Mouse (Mus musculus) thymus, postnatal 25 days (tissue): Measurements from ENCODE around the gene Snw1.

Source experiments
- DNase-seq: peaks from one replicate; pipeline ENCODE4 v3.0.0; 2022

The Snw1 gene

DNA sequence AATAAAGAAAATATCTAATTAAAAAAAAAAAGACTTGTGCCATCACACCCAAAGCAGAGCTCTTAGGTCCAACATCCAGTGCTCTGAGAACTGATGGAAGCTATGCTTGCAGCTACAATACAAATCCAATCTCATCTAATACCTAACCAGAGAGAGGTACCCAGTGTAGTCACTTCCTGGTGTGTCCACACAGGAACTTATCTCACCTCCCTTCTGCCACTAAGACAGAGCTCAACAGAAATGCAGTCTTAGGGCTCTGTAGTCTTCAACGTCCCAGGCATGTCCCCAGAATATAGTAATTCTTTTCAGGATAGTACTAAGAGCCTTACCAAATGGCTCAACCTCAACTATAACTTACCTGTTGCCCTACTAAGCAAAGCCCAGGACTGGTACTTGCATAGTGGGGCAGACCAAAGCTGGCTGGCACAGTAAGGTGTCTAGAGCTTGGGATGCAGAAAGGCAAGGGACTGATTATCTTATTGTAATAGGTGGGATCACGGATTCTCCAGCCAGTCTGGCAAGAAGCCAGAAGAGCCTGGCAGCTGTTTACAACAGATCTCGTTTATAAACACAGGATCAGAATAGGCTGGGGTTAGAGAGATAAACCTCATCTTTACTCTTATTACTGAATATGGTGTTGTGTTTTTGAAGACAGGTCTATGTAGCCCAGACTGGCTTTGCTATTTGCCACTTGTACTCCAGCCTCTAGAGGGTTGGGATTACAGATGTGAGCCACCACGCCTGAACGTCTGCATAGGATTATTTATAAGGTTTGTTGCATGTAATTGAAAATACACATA is 50.2 kb downstream of the Snw1 start:
- DNase-seq, result no peak

DNA sequence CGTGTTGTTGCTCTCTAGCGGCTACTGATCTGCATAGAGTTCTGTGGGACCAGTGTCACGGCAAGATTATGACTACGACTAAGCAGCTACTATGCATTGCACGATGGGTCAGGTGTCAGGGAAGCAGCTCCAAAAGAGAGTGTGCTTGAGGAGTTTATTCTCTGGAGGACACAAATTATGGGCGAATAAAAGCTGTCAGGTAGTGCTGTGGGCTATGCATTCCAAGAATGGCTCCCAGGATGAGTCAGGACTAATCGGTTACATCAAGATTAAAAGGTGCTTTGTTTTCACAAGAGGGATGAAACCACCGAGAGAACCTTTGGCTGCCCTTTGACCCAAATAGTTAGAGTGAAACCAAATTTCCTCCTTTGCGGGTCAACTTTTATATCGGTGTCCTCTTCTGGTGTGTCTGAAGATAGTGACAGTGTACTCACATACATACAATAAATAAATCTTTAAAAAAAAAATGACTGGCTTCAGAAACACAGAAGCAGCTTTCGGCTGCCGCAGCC is 52.0 kb downstream of the Snw1 start:
- no peak for DNase-seq

DNA sequence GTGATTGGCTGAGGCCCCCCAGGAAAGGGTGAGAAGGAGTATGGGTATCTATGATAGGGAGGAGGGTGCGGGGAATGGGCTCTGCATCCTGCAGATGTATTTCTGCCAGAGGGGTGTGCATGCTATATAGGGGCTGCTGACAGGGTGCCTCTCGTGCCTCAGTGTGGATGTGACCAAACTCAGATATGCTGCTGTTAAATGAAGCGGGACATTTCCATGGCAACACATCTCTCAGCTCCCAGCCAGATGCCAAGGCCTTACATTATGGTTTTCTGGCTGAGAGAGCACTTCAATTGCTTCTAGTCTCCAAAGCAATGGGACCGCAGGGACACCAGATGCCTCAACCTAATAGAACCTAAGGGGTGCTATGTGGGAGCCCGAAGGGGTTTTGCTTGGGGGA is 53.2 kb downstream of the Snw1 start:
- no peak for DNase-seq

- peak; percentile 53 for DNase-seq
Measured at GRCm38 (mm10) chr12:87416690-87417089, 55.4 kb downstream of the Snw1 start.

- DNase-seq, result no peak
Measured at GRCm38 (mm10) chr12:87415358-87415757, 56.7 kb downstream of the Snw1 start.

DNA sequence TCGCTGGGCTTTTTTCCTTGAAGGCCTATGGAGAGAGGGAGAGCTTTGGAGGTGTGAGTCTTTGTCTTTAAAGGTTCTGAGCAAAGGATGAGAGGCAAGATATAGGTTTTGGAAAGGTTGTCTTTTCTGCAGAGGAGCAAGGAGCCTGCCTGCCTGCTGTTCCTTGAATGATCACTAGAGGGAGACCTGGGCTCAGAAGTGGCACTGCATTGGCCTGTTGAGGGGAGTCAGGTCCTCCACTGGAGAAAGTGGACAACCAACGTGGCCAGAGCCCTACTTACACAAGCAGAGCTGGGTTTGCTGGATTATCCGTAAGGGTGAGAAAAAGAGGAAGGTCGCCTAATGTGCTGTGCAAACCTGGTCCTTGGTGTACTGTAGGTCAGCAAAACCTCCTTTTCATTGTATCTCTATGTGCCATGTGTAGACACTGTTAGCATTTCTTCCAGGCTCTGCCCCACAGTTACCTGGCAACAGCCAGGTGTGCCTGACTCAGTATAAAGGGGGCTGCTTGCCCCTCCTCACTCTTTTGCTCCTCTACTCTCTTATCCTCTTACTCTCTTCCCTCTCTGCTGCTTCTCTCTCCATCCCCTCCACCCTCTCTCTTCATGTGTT is 58.8 kb downstream of the Snw1 start:
- DNase-seq, result peak; percentile 68

GRCm38 (mm10) chr12:87410999-87411398 is 61.1 kb downstream of the Snw1 start:
- no peak for DNase-seq

DNA sequence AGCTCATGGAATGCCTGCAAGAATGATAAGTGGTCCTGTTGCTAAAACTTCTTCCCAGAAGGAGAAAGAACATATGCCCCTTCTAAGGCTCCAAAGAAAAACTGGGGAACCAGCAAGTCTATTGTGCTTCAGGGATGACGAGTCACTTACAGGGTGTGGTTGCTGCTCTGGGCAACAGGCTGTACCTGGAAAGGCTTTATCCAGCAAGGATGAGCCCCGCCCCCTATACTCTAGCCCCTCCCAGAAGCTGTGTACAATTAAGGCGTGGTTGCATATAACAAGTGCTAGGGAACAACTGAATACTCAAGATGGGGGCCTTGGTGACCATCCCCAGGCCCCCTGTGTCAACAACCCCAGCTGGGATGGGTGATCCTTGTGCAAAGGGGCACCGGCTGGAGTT is 63.0 kb downstream of the Snw1 start:
- no peak for DNase-seq

GRCm38 (mm10) chr12:87407869-87408605 is 64.0 kb downstream of the Snw1 start:
- DNase-seq, result no peak

GRCm38 (mm10) chr12:87405721-87406120 is 66.4 kb downstream of the Snw1 start:
- DNase-seq, result no peak

GRCm38 (mm10) chr12:87405165-87405564 is 66.9 kb downstream of the Snw1 start:
- DNase-seq, result no peak

GRCm38 (mm10) chr12:87401883-87402282 is 70.2 kb downstream of the Snw1 start:
- no peak for DNase-seq

GRCm38 (mm10) chr12:87399119-87399819 is 72.8 kb downstream of the Snw1 start:
- no peak for DNase-seq
